Mouse (Mus musculus) embryonic fibroblast, embryonic 13.5 days (primary cell): ENCODE measurements around the gene Tmem26.

ENCODE experiments used
- CTCF ChIP-seq: IDR thresholded peaks from 2 replicates; pipeline ENCODE4 v1.5.1; 2011; ENCODE audit warnings: mild to moderate bottlenecking, control low read depth, low read length, moderate library complexity, borderline replicate concordance; ENCODE audit not compliant: insufficient read depth
- POLR2A ChIP-seq: IDR thresholded peaks from 2 replicates; pipeline ENCODE4 v1.6.1; 2011; ENCODE audit warnings: low read depth, mild to moderate bottlenecking, control low read depth, low read length, moderate library complexity

DNA sequence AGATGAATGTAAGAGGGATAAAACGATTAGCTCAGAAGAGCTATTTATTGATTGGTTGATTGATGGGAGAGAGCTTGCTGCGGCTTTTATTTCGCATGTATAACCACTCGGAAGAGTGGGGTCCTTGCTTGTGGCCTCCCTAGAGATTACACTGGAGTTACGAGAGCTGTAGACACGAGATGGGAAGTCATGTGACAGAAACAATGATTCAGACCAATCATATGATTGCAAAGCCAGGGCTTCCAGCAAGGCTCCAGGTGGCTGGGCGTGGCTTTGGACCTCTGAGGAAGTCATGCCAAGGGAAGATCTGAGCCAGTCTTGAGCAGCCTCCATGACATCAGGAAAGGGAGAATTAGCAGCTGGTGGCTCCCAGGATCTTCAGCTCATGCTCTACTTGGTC, 32.3 kb upstream of the Tmem26 start:
- TF ChIP-seq CTCF (no peak), POLR2A (no peak)
